Mouse (Mus musculus): ENCODE measurements around the gene Gm49394.

The Gm49394 gene

GRCm38 (mm10) chr7:142658681-142659180, 11.0 kb downstream of the Gm49394 start:
- DNase-seq (ENCODE audit: low spot score) = no peak

GRCm38 (mm10) chr7:142657821-142658614, 11.7 kb downstream of the Gm49394 start:
- DNase-seq (ENCODE audit: low spot score) = no peak

- DNase-seq (ENCODE audit: low spot score) = no peak
These were observed 12.4 kb downstream of the Gm49394 start for GRCm38 (mm10) chr7:142657341-142657791.

GRCm38 (mm10) chr7:142656055-142656454, 13.7 kb downstream of the Gm49394 start:
- no peak for DNase-seq (ENCODE audit: low spot score)

- no peak for DNase-seq (ENCODE audit: low spot score)
These were observed 14.1 kb downstream of the Gm49394 start for GRCm38 (mm10) chr7:142655633-142656032.

- DNase-seq (ENCODE audit: low spot score) = no peak
These were observed 16.0 kb downstream of the Gm49394 start for GRCm38 (mm10) chr7:142653726-142654125.

- no peak for DNase-seq (ENCODE audit: low spot score)
These were observed 23.1 kb downstream of the Gm49394 start for GRCm38 (mm10) chr7:142646676-142647075.

GRCm38 (mm10) chr7:142645045-142645444, 24.7 kb downstream of the Gm49394 start:
- no peak for DNase-seq (ENCODE audit: low spot score)

GRCm38 (mm10) chr7:142636178-142636577, 33.6 kb downstream of the Gm49394 start:
- DNase-seq (ENCODE audit: low spot score) = no peak

GRCm38 (mm10) chr7:142630691-142631090, 39.1 kb downstream of the Gm49394 start:
- DNase-seq (ENCODE audit: low spot score) = no peak

- no peak for DNase-seq (ENCODE audit: low spot score)
These were observed 39.9 kb downstream of the Gm49394 start for GRCm38 (mm10) chr7:142629806-142630205.

GRCm38 (mm10) chr7:142622180-142622579, 47.6 kb downstream of the Gm49394 start:
- no peak for DNase-seq (ENCODE audit: low spot score)

GRCm38 (mm10) chr7:142613077-142613476, 56.7 kb downstream of the Gm49394 start:
- DNase-seq (ENCODE audit: low spot score) = no peak

GRCm38 (mm10) chr7:142610627-142611406, 58.9 kb downstream of the Gm49394 start:
- no peak for DNase-seq (ENCODE audit: low spot score)

GRCm38 (mm10) chr7:142600921-142601320, 68.8 kb downstream of the Gm49394 start:
- DNase-seq (ENCODE audit: low spot score) = no peak
